Mouse (Mus musculus): ENCODE data around the gene Enox1. TPM values are rescaled to one million over a fixed set of nuclear protein-coding genes. Genes with fewer than 3 reads are reported as not detected.

The Enox1 gene
- polyA plus RNA-seq, 1 experiment from 2014 or later = 7.4 TPM

- H3K4me2 ChIP-seq (replicated peaks; ENCODE audit: low read depth, low read length) = no peak overlapping the region
- H3K36me3 ChIP-seq (ENCODE audit: control insufficient read depth, insufficient read depth, low read length) = no peaks in the 10 kb centered on the region
- H3K4me3 ChIP-seq (ENCODE audit: low read depth, low read length) = no peak overlapping the region
- no peaks in the 10 kb centered on the region for H3K4me1 ChIP-seq (ENCODE audit: control insufficient read depth, insufficient read depth, low read length)
- 69% methylated on average over 8 of the region's 8 CpGs for WGBS
- no peaks in the 10 kb centered on the region; the same call in 1 of the 2 replicates for H3K9me3 ChIP-seq (ENCODE audit: control insufficient read depth, low read depth, low read length)
- H3K9ac ChIP-seq (replicated peaks; ENCODE audit: low read depth, low read length) = no peak overlapping the region
- H3K27me3 ChIP-seq (ENCODE audit: control insufficient read depth, insufficient read depth, low read length) = no peaks in the 10 kb centered on the region
- no peak overlapping the region for H3K27ac ChIP-seq (ENCODE audit: low read length)
- no peak for ATAC-seq (ENCODE audit: insufficient number of reproducible peaks, insufficient read depth, low FRiP score, low read depth)
These were observed 562.3 kb downstream of the Enox1 start for GRCm38 (mm10) chr14:77718814-77719213.

GRCm38 (mm10) chr14:77738056-77738455 is 581.5 kb downstream of the Enox1 start:
- ATAC-seq (ENCODE audit: insufficient number of reproducible peaks, insufficient read depth, low FRiP score, low read depth) = no peak
- Histone ChIP-seq H3K27me3 (ENCODE audit: control insufficient read depth, insufficient read depth, low read length) (no peaks in the 10 kb centered on the region), H3K9me3 (ENCODE audit: control insufficient read depth, low read depth, low read length) (peaks cover 9% of the 10 kb centered on the region; the same call in 1 of the 2 replicates), H3K4me1 (ENCODE audit: control insufficient read depth, insufficient read depth, low read length) (no peaks in the 10 kb centered on the region), H3K36me3 (ENCODE audit: control insufficient read depth, insufficient read depth, low read length) (no peaks in the 10 kb centered on the region), H3K4me2 (replicated peaks; ENCODE audit: low read depth, low read length) (no peak overlapping the region), H3K9ac (replicated peaks; ENCODE audit: low read depth, low read length) (no peak overlapping the region), H3K27ac (ENCODE audit: low read length) (no peak overlapping the region), H3K4me3 (ENCODE audit: low read depth, low read length) (no peak overlapping the region)
- 69% methylated on average over 3 of the region's 3 CpGs for WGBS

- 87% methylated on average over 7 of the region's 7 CpGs for WGBS
- H3K9me3 ChIP-seq (ENCODE audit: control insufficient read depth, low read depth, low read length) = peaks cover 9% of the 10 kb centered on the region; the same call in 1 of the 2 replicates
- H3K27me3 ChIP-seq (ENCODE audit: control insufficient read depth, insufficient read depth, low read length) = no peaks in the 10 kb centered on the region
- no peaks in the 10 kb centered on the region for H3K4me1 ChIP-seq (ENCODE audit: control insufficient read depth, insufficient read depth, low read length)
- no peak overlapping the region for H3K27ac ChIP-seq (ENCODE audit: low read length)
- H3K4me3 ChIP-seq (ENCODE audit: low read depth, low read length) = no peak overlapping the region
- H3K9ac ChIP-seq (replicated peaks; ENCODE audit: low read depth, low read length) = no peak overlapping the region
- no peak overlapping the region for H3K4me2 ChIP-seq (replicated peaks; ENCODE audit: low read depth, low read length)
- ATAC-seq (ENCODE audit: insufficient number of reproducible peaks, insufficient read depth, low FRiP score, low read depth) = no peak
- H3K36me3 ChIP-seq (ENCODE audit: control insufficient read depth, insufficient read depth, low read length) = no peaks in the 10 kb centered on the region
These were observed 582.3 kb downstream of the Enox1 start for GRCm38 (mm10) chr14:77738751-77739365.

GRCm38 (mm10) chr14:77739376-77739775 is 582.8 kb downstream of the Enox1 start:
- H3K27me3 ChIP-seq (ENCODE audit: control insufficient read depth, insufficient read depth, low read length) = no peaks in the 10 kb centered on the region
- no peaks in the 10 kb centered on the region for H3K4me1 ChIP-seq (ENCODE audit: control insufficient read depth, insufficient read depth, low read length)
- H3K9me3 ChIP-seq (ENCODE audit: control insufficient read depth, low read depth, low read length) = peaks cover 9% of the 10 kb centered on the region; the same call in 1 of the 2 replicates
- H3K4me3 ChIP-seq (ENCODE audit: low read depth, low read length) = no peak overlapping the region
- no peak overlapping the region for H3K4me2 ChIP-seq (replicated peaks; ENCODE audit: low read depth, low read length)
- ATAC-seq (ENCODE audit: insufficient number of reproducible peaks, insufficient read depth, low FRiP score, low read depth) = no peak
- no peak overlapping the region for H3K27ac ChIP-seq (ENCODE audit: low read length)
- H3K36me3 ChIP-seq (ENCODE audit: control insufficient read depth, insufficient read depth, low read length) = no peaks in the 10 kb centered on the region
- no peak overlapping the region for H3K9ac ChIP-seq (replicated peaks; ENCODE audit: low read depth, low read length)

GRCm38 (mm10) chr14:77744638-77745240 is 588.2 kb downstream of the Enox1 start:
- Histone ChIP-seq H3K36me3 (ENCODE audit: control insufficient read depth, insufficient read depth, low read length) (no peaks in the 10 kb centered on the region), H3K4me2 (replicated peaks; ENCODE audit: low read depth, low read length) (no peak overlapping the region), H3K9me3 (ENCODE audit: control insufficient read depth, low read depth, low read length) (peaks cover 9% of the 10 kb centered on the region; the same call in 1 of the 2 replicates), H3K4me1 (ENCODE audit: control insufficient read depth, insufficient read depth, low read length) (no peaks in the 10 kb centered on the region), H3K4me3 (ENCODE audit: low read depth, low read length) (no peak overlapping the region), H3K27ac (ENCODE audit: low read length) (no peak overlapping the region), H3K27me3 (ENCODE audit: control insufficient read depth, insufficient read depth, low read length) (no peaks in the 10 kb centered on the region), H3K9ac (replicated peaks; ENCODE audit: low read depth, low read length) (no peak overlapping the region)
- WGBS = 94% methylated on average over 5 of the region's 5 CpGs
- ATAC-seq (ENCODE audit: insufficient number of reproducible peaks, insufficient read depth, low FRiP score, low read depth) = no peak

GRCm38 (mm10) chr14:77748920-77749319 is 592.4 kb downstream of the Enox1 start:
- Histone ChIP-seq H3K9me3 (ENCODE audit: control insufficient read depth, low read depth, low read length) (peaks cover 6% of the 10 kb centered on the region; the same call in 1 of the 2 replicates), H3K27ac (ENCODE audit: low read length) (no peak overlapping the region), H3K27me3 (ENCODE audit: control insufficient read depth, insufficient read depth, low read length) (no peaks in the 10 kb centered on the region), H3K9ac (replicated peaks; ENCODE audit: low read depth, low read length) (no peak overlapping the region), H3K4me2 (replicated peaks; ENCODE audit: low read depth, low read length) (no peak overlapping the region), H3K4me1 (ENCODE audit: control insufficient read depth, insufficient read depth, low read length) (no peaks in the 10 kb centered on the region), H3K4me3 (ENCODE audit: low read depth, low read length) (no peak overlapping the region), H3K36me3 (ENCODE audit: control insufficient read depth, insufficient read depth, low read length) (no peaks in the 10 kb centered on the region)
- ATAC-seq (ENCODE audit: insufficient number of reproducible peaks, insufficient read depth, low FRiP score, low read depth) = no peak

Other genes starting within 250 kb of the Enox1 start
- gene Ccdc122, start 120.0 kb upstream of the Enox1 start, polyA plus RNA-seq (2014; fragmentation: Nextera tagmentation; extraction: Ambion mirVana) = 3.8 and 5.1 TPM in 2 replicates
- gene Lacc1, start 119.9 kb upstream of the Enox1 start, polyA plus RNA-seq (2014; fragmentation: Nextera tagmentation; extraction: Ambion mirVana) = 9.0 and 12.2 TPM in 2 replicates

Data from stomach, embryonic 14.5 days (tissue).